16 mouse cellular contexts compared by ENCODE assay signal in the genomic region with DNA sequence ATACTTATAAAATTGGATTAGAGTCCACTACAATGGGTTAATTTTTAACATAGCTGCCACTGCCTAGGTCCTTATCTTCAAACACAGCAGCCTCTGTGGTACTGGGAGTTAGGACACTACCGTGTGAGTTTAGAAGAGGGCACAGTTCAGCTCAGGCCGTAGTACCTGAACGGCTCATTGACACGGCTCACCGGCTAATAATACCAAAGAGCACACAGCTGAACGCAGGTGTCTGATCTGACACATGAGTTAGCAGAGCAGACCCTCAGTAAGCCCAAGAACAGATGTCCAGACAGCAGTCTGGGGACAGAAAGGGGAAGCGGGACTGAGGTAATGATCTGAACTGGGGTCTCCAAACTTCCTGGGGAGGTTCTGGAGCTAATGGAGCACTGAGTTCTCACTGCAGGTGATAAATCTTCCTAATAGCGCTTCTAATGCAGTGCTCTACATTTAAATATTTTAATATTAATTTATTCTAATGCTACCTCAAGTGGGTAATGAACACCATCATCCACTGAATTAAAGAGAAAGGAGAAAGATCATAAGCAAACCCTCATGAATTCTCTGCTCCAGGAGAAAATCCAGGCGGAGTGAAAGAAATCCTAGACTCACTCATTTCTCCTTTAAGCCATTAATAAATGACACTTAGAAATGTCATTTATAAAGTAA.
DNase-seq lines count a peak whose midpoint lies in the region; ATAC-seq and TF ChIP-seq lines count a peak whose summit lies in the region.
"Had no signal": no experiment of that assay in that cellular context is flagged by ENCODE, and none has a peak within 500 bp of the region (broad histone marks: within the 10 kb centered on the region; RNA-seq: fewer than 3 reads in every experiment).

No protein-coding gene starts in this region.

- H3K27ac ChIP-seq in intestine, embryonic 14.5 days (ENCODE audit: low read depth) = no peak overlapping the region
- H3K27ac ChIP-seq in liver, postnatal 0 days (ENCODE audit: low read depth) = no peak overlapping the region
- H3K27ac ChIP-seq in layer of hippocampus, adult 2 months = no peak overlapping the region
- H3K27ac ChIP-seq: embryonic facial prominence, embryonic 12.5 days; kidney, embryonic 15.5 days; midbrain, embryonic 12.5 days; neural tube, embryonic 15.5 days had no signal

- no peak overlapping the region for H3K4me3 ChIP-seq in intestine, embryonic 14.5 days (ENCODE audit: low read depth, low read length)
- no peak overlapping the region for H3K4me3 ChIP-seq in liver, postnatal 0 days (ENCODE audit: low read depth, low read length)
- H3K4me3 ChIP-seq in layer of hippocampus, adult 2 months = no peak overlapping the region
- H3K4me3 ChIP-seq: embryonic facial prominence, embryonic 12.5 days; kidney, embryonic 15.5 days; midbrain, embryonic 12.5 days; neural tube, embryonic 15.5 days had no signal

- no peaks in the 10 kb centered on the region for H3K27me3 ChIP-seq in intestine, embryonic 14.5 days (replicated peaks; ENCODE audit: control insufficient read depth, insufficient read depth, low read length)
- no peaks in the 10 kb centered on the region for H3K27me3 ChIP-seq in liver, postnatal 0 days (ENCODE audit: insufficient read depth, low read length)
- H3K27me3 ChIP-seq: embryonic facial prominence, embryonic 12.5 days; kidney, embryonic 15.5 days; midbrain, embryonic 12.5 days; neural tube, embryonic 15.5 days had no signal

- no peak for TF ChIP-seq EP300 in liver, postnatal 0 days (IDR thresholded peaks at IDR 0.05; ENCODE audit: low read depth)

- no peak overlapping the region for H3K9ac ChIP-seq in intestine, embryonic 14.5 days (ENCODE audit: low read length)
- H3K9ac ChIP-seq in liver, postnatal 0 days (replicated peaks) = no peak overlapping the region
- H3K9ac ChIP-seq: embryonic facial prominence, embryonic 12.5 days; kidney, embryonic 15.5 days; lung, embryonic 14.5 days; midbrain, embryonic 12.5 days; neural tube, embryonic 15.5 days had no signal

- TF ChIP-seq CTCF in liver, postnatal 0 days (IDR thresholded peaks at IDR 0.05; ENCODE audit: low read depth) = no peak
- no peak for TF ChIP-seq CTCF in layer of hippocampus, adult 2 months (conservative IDR thresholded peaks at IDR 0.05)

- no peak overlapping the region for H3K4me2 ChIP-seq in intestine, embryonic 14.5 days (ENCODE audit: low read length)
- H3K4me2 ChIP-seq in liver, postnatal 0 days (ENCODE audit: low read depth, low read length) = no peak overlapping the region
- H3K4me2 ChIP-seq: embryonic facial prominence, embryonic 12.5 days; kidney, embryonic 15.5 days; lung, embryonic 14.5 days; midbrain, embryonic 12.5 days; neural tube, embryonic 15.5 days had no signal

- WGBS in intestine, embryonic 14.5 days = 70% methylated on average over 9 of the region's 9 CpGs
- WGBS in liver, postnatal 0 days (ENCODE audit: insufficient replicate concordance) = 29% methylated on average over 9 of the region's 9 CpGs

- ATAC-seq in common myeloid progenitor, adult 5-6 weeks (replicated peaks; ENCODE audit: low read depth, poor library complexity, severe bottlenecking) = peak; percentile 52
- ATAC-seq in intestine, embryonic 14.5 days (replicated peaks; ENCODE audit: low FRiP score, low TSS enrichment, low read depth) = peak; percentile 59
- peak; percentile 77 for ATAC-seq in liver, postnatal 0 days
- ATAC-seq: CD4-positive, CD25-positive, alpha-beta regulatory T cell, adult 4 months had no signal

- H3K4me1 ChIP-seq in intestine, embryonic 14.5 days (replicated peaks; ENCODE audit: control insufficient read depth, insufficient read depth, low read length) = no peaks in the 10 kb centered on the region
- peaks cover 3% of the 10 kb centered on the region; the same call in 1 of the 2 replicates for H3K4me1 ChIP-seq in liver, postnatal 0 days (ENCODE audit: insufficient read depth)
- H3K4me1 ChIP-seq: embryonic facial prominence, embryonic 12.5 days; midbrain, embryonic 12.5 days; neural tube, embryonic 15.5 days had no signal

- H3K36me3 ChIP-seq in intestine, embryonic 14.5 days (ENCODE audit: control insufficient read depth, insufficient read depth, low read length) = no peaks in the 10 kb centered on the region
- no peaks in the 10 kb centered on the region for H3K36me3 ChIP-seq in liver, postnatal 0 days (replicated peaks; ENCODE audit: insufficient read depth, low read length)
- H3K36me3 ChIP-seq: embryonic facial prominence, embryonic 12.5 days; kidney, embryonic 15.5 days; midbrain, embryonic 12.5 days; neural tube, embryonic 15.5 days had no signal

- DNase-seq in kidney, adult 9 months = peak; percentile 22
- no peak for DNase-seq in kidney, adult 8-10 months
- DNase-seq in intestine, embryonic 14.5 days (ENCODE audit: low spot score) = no peak
- DNase-seq in liver, postnatal 0 days = no peak
- no peak for DNase-seq in adrenal gland, adult 8-10 months
- no peak for DNase-seq in layer of hippocampus, adult 2 months (ENCODE audit: low spot score in 2 of 2)
- DNase-seq in B cell, adult 2 months = no peak
- DNase-seq: cerebellum, postnatal 10 days; lung, embryonic 14.5 days; thymus, postnatal 25 days had no signal

- no peaks in the 10 kb centered on the region for H3K9me3 ChIP-seq in intestine, embryonic 14.5 days (ENCODE audit: control insufficient read depth, low read length)
- no peaks in the 10 kb centered on the region for H3K9me3 ChIP-seq in liver, postnatal 0 days (ENCODE audit: low read length)
- H3K9me3 ChIP-seq: embryonic facial prominence, embryonic 12.5 days; kidney, embryonic 15.5 days; midbrain, embryonic 12.5 days; neural tube, embryonic 15.5 days had no signal
